Mouse (Mus musculus) mesoderm, embryonic 11.5 days (tissue): ENCODE results near the gene Tm4sf1.

ENCODE experiments used
- DNase-seq: peaks from one replicate; pipeline ENCODE4 v3.0.0-alpha.2; 2012; ENCODE audit warnings: low read depth, low spot score

Gene Tm4sf1

GRCm38 (mm10) chr3:57287854-57288720 lies 13.7 kb downstream of the Tm4sf1 start:
- no peak for DNase-seq

GRCm38 (mm10) chr3:57287438-57287837 lies 14.3 kb downstream of the Tm4sf1 start:
- DNase-seq, result no peak

GRCm38 (mm10) chr3:57278225-57278624 lies 23.6 kb downstream of the Tm4sf1 start:
- DNase-seq, result no peak

- DNase-seq, result no peak
These were observed 24.3 kb downstream of the Tm4sf1 start for GRCm38 (mm10) chr3:57277453-57277852.

- no peak for DNase-seq
These were observed 25.0 kb downstream of the Tm4sf1 start for GRCm38 (mm10) chr3:57276821-57277220.

- DNase-seq, result no peak
These were observed 32.8 kb downstream of the Tm4sf1 start for GRCm38 (mm10) chr3:57268994-57269393.

GRCm38 (mm10) chr3:57267559-57268173 lies 34.1 kb downstream of the Tm4sf1 start:
- DNase-seq, result peak; percentile 66

- DNase-seq, result no peak
These were observed 48.7 kb downstream of the Tm4sf1 start for GRCm38 (mm10) chr3:57253041-57253440.

- no peak for DNase-seq
These were observed 49.2 kb downstream of the Tm4sf1 start for GRCm38 (mm10) chr3:57252551-57252950.

- DNase-seq, result no peak
These were observed 56.5 kb downstream of the Tm4sf1 start for GRCm38 (mm10) chr3:57245242-57245641.
